Mouse (Mus musculus) stomach, embryonic 14.5 days (tissue): Measurements from ENCODE around the gene Fam189b. TPM values are rescaled to one million over a fixed set of nuclear protein-coding genes. Genes with fewer than 3 reads are reported as not detected.
A peak's percentile ranks its signal among the peaks of the same experiment; 100 is the strongest.

ENCODE experiments used
- ATAC-seq: fragments of 200-750 bp; cut with Nextera tagmentation; 2 replicates; pipeline ENCODE4 v1.8.0; 2017; ENCODE audit warnings: low read depth, moderate TSS enrichment; ENCODE audit not compliant: insufficient number of reproducible peaks, insufficient read depth, low FRiP score
- H3K27ac ChIP-seq: fragments of 300-500 bp; sonication (generic); 2 replicates; pipeline ENCODE4 v1.5.1; 2014; ENCODE audit warnings: mild to moderate bottlenecking, low read length, moderate library complexity, mixed read lengths
- H3K27me3 ChIP-seq: fragments of 300-500 bp; sonication (generic); 2 replicates; pipeline ENCODE4 v1.6.1; 2014; ENCODE audit warnings: low read length, control low read depth, mixed read lengths; ENCODE audit not compliant: control insufficient read depth, insufficient read depth
- H3K36me3 ChIP-seq: fragments of 300-500 bp; sonication (generic); 2 replicates; pipeline ENCODE4 v1.6.1; 2014; ENCODE audit warnings: mild to moderate bottlenecking, control low read depth, low read length, moderate library complexity, mixed read lengths; ENCODE audit not compliant: control insufficient read depth, insufficient read depth
- H3K4me1 ChIP-seq: fragments of 300-500 bp; sonication (generic); 2 replicates; pipeline ENCODE4 v1.6.1; 2014; ENCODE audit warnings: low read length, control low read depth, mixed read lengths; ENCODE audit not compliant: control insufficient read depth, insufficient read depth
- H3K4me2 ChIP-seq: fragments of 300-500 bp; sonication (generic); replicated peaks from 2 replicates; pipeline ENCODE4 v1.6.1; 2014; ENCODE audit warnings: low read depth, low read length, control low read depth
- H3K4me3 ChIP-seq: fragments of 300-500 bp; sonication (generic); 2 replicates; pipeline ENCODE4 v1.5.1; 2014; ENCODE audit warnings: low read depth, low read length, control low read depth
- H3K9ac ChIP-seq: fragments of 300-500 bp; sonication (generic); replicated peaks from 2 replicates; pipeline ENCODE4 v1.6.1; 2014; ENCODE audit warnings: low read depth, mild to moderate bottlenecking, control low read depth, low read length, moderate library complexity, mixed read lengths
- H3K9me3 ChIP-seq: fragments of 300-500 bp; sonication (generic); 2 replicates; pipeline ENCODE4 v1.6.1; 2016; ENCODE audit warnings: low read depth, low read length, control low read depth; ENCODE audit not compliant: control insufficient read depth
- WGBS: fragments of 180-500 bp; shearing (Covaris S2); extraction: QIAGEN DNeasy Blood & Tissue Kit; methylation state at CpG from one replicate; pipeline ENCODE4 v1.1.7; 2014; 5-methylcytosine and 5-hydroxymethylcytosine counted together
- polyA plus RNA-seq: library from polyadenylated mRNA; unstranded; fragments of >200 nt; fragmentation: Nextera tagmentation; extraction: Ambion mirVana; gene quantifications from 2 replicates; pipeline ENCODE4 v1.2.1, GENCODE M21; 2014

Fam189b gene
- polyA plus RNA-seq, 1 experiment from 2014 or later, result 28.3 TPM

DNA sequence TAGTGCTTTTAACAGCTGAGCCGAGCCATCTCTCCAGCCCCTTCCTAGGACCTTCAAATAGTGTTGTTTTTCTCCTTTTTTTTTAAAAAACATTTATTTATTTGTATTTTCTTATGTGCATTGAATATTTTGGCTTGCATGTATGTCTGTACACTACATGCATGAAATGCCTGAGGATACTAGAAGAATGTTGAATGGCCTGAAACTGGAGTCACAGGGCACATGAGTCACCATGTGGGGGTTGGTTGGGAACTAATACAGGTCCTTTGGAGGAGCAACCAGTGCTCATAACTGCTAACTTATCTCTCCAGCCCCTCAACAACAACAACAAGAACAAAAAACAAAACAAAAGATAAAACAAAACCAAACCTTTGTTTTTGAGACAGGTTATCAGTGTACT lies 19.8 kb upstream of the Fam189b start:
- H3K27me3 ChIP-seq, result no peaks in the 10 kb centered on the region
- no peak overlapping the region for H3K27ac ChIP-seq
- no peaks in the 10 kb centered on the region for H3K9me3 ChIP-seq
- H3K4me1 ChIP-seq, result peaks cover 26% of the 10 kb centered on the region
- H3K4me2 ChIP-seq, result no peak overlapping the region
- H3K9ac ChIP-seq, result no peak overlapping the region
- no peak overlapping the region for H3K4me3 ChIP-seq
- ATAC-seq, result no peak
- H3K36me3 ChIP-seq, result peaks cover 20% of the 10 kb centered on the region
- WGBS, result 76% methylated on average over 1 of the region's 1 CpGs

DNA sequence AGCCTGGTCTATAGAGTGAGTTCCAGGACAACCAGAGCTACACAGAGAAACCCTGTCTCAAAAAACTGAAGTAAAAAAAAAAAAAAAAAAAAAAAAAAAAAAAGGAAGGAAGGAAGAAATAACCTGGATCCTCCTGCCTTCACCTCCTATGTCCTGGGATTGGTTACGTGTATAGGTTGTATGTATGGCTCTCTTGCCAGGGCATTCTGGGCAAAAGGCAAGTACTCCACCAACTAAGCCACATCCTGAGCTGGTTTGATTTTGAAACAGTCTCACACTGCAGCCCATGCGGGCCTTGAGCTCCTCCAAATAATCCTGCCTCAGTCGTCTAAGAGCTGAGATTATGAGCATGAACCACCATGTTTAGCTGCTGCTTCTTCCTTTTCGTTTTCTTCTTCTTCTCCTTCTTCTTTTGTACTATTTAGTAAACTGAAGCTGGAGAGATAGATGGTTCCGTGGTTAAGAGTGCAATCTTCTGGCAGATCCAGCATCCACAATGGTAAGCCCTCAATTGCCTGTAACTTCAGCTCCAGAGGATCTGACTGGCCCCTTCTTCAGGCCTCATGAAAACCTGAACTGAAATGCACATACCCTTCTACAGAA lies 19.2 kb upstream of the Fam189b start:
- Histone ChIP-seq H3K4me3 (peak overlapping the region; percentile 77), H3K9me3 (no peaks in the 10 kb centered on the region), H3K4me2 (peak overlapping the region; percentile 56), H3K36me3 (peaks cover 26% of the 10 kb centered on the region), H3K9ac (no peak overlapping the region), H3K27ac (no peak overlapping the region), H3K27me3 (no peaks in the 10 kb centered on the region), H3K4me1 (peaks cover 24% of the 10 kb centered on the region)
- 69% methylated on average over 5 of the region's 5 CpGs for WGBS
- no peak for ATAC-seq

DNA sequence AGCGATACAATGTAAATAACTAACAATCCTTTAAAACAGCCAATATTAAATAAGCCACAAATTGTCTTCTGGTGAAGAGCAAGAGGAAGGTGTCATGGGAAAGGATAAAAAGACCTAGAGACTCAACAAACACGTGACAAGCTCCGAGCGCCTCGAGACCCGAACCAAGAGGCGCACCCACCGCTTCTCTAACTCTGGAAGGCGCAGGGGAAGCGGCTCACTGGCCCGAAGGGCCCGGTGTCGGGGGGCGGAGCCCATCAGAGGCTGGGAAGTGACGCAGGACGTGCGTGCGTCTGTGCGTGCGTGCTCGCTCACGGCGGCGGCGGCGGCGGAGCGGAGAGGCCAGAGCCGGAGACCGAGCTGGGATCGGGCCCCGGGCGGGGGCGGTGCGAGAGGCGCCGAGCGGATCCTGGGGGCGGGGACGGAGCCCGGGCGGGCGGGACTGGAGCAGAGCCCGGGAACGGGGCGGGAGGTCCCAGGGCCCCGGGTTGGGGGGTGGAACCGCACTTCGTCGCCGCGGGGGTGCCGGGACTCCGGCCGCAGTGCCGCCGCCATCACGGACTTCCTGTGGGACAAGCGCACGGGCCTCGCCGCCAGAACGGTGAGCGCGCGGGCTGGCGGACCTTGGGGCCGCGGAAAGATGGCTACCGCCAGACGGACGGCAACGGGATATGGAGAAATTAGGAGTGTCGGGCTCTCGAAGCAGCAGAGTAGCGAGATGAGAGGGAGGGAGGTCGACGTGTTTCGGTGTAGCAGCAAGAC lies 18.3 kb upstream of the Fam189b start, which contains the start of gene Clk2:
Clk2 (plus strand) TSS at position 290 of the 762 bp plus-strand sequence.
- peak within 1 kb of the TSS; percentile 74 for H3K4me2 ChIP-seq
- under 1% methylated on average over 70 of the region's 79 CpGs for WGBS
- peak within 1 kb of the TSS; percentile 95 for H3K27ac ChIP-seq
- H3K4me3 ChIP-seq, result peak within 1 kb of the TSS; percentile 77
- peaks cover 18% of the 10 kb centered on the region for H3K4me1 ChIP-seq
- peak; percentile 97 for ATAC-seq
- H3K27me3 ChIP-seq, result no peaks in the 10 kb centered on the region
- H3K9me3 ChIP-seq, result no peaks in the 10 kb centered on the region
- H3K9ac ChIP-seq, result peak within 1 kb of the TSS; percentile 86
- H3K36me3 ChIP-seq, result peaks cover 36% of the 10 kb centered on the region

DNA sequence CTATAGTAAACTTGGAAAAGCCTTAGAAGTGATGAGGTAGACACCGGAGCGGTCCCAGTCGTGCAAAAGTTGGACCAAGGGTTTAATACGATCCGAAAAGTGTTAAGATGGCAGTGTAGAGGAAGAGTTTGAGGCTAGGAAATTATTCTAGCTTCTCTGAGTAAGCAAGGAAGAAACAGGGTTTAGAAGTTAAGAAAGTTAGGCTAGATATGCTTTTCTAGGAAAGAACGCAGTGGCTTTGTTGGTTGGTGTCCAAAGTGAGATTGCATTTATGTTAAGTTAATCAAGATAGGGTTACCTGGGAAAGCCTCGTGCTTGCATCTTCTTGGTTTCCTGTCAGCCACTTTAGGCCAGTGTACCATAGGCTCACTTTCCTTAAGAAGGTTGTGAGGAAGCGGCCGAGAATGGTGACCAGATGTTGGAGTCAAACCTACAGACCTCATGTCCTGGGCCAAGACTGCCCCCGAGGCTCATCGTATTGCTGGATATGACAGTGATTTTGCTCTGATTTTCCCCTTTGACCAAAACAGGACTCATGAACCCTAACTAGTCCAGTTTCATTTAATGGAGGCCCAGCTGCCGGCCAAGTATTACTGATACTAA lies 17.6 kb upstream of the Fam189b start:
- Histone ChIP-seq H3K4me2 (peak overlapping the region; percentile 74), H3K9me3 (no peaks in the 10 kb centered on the region)
- WGBS, result 22% methylated on average over 12 of the region's 12 CpGs

DNA sequence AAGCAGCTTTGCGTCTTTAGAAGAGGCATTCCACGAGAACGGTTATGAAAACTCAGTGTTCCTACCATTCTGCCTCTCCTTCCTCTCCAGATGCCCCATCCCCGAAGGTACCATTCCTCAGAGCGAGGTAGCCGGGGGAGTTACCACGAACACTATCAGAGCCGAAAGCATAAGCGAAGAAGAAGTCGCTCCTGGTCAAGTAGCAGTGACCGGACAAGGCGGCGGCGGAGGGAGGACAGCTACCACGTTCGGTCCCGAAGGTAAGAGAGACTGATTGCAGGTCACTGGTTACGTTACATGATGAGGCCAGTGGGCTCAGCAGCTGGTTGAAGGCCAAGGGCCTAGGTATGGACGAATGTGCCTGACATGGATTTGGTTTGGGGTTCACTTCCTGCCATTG lies 16.0 kb upstream of the Fam189b start:
- Histone ChIP-seq H3K27me3 (no peaks in the 10 kb centered on the region), H3K9me3 (no peaks in the 10 kb centered on the region), H3K9ac (no peak overlapping the region), H3K4me2 (no peak overlapping the region), H3K27ac (no peak overlapping the region), H3K4me3 (no peak overlapping the region), H3K4me1 (peaks cover 18% of the 10 kb centered on the region), H3K36me3 (peaks cover 54% of the 10 kb centered on the region)
- ATAC-seq, result no peak
- 90% methylated on average over 19 of the region's 19 CpGs for WGBS

More for the DNA sequence above, 17.6 kb upstream of the Fam189b start:
- H3K9ac ChIP-seq, result peak overlapping the region; percentile 86
- peak overlapping the region; percentile 77 for H3K4me3 ChIP-seq
- peaks cover 18% of the 10 kb centered on the region for H3K4me1 ChIP-seq
- H3K36me3 ChIP-seq, result peaks cover 43% of the 10 kb centered on the region
- peak overlapping the region; percentile 95 for H3K27ac ChIP-seq
- H3K27me3 ChIP-seq, result no peaks in the 10 kb centered on the region
- no peak for ATAC-seq

DNA sequence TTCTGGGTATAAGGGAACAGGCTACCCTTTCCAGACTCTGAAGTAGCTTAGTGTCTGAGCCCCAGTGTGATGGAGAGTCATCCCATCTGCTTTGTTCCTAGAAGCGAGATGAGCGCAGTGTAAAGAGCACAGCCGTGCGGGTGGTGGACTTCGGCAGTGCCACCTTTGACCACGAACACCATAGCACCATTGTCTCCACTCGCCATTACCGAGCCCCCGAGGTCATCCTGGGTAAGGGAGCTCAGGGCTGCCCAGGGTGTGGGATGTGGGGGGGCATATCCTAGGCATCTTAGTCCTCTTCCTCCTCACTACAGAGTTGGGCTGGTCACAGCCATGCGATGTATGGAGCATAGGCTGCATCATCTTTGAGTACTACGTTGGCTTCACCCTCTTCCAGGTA lies 8.1 kb upstream of the Fam189b start:
- Histone ChIP-seq H3K4me2 (no peak overlapping the region), H3K27me3 (no peaks in the 10 kb centered on the region), H3K4me3 (no peak overlapping the region), H3K36me3 (peaks cover 70% of the 10 kb centered on the region), H3K9ac (no peak overlapping the region), H3K4me1 (peaks cover 6% of the 10 kb centered on the region; the same call in 1 of the 2 replicates), H3K9me3 (no peaks in the 10 kb centered on the region), H3K27ac (no peak overlapping the region)
- no peak for ATAC-seq
- 91% methylated on average over 11 of the region's 11 CpGs for WGBS

DNA sequence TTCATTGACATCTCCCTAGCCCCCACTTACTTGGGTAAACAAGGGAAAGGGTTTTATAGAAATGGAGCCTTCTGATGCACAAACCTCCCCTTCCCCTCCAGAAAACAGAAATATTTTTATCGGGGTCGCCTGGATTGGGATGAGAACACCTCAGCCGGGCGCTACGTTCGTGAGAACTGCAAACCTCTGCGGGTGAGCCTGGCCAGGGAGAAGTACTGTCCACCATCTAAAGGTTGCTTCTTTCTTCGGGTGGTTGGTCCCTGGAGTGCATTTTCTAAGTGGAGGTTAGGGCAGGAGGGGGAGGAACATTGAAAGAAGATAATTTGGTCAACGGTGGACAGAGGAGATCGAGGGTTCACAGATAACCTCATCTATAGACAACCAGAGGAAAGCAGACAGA lies 7.4 kb upstream of the Fam189b start:
- H3K27me3 ChIP-seq, result no peaks in the 10 kb centered on the region
- ATAC-seq, result no peak
- H3K27ac ChIP-seq, result no peak overlapping the region
- H3K9me3 ChIP-seq, result no peaks in the 10 kb centered on the region
- no peak overlapping the region for H3K9ac ChIP-seq
- WGBS, result 90% methylated on average over 10 of the region's 10 CpGs
- no peak overlapping the region for H3K4me2 ChIP-seq
- H3K4me3 ChIP-seq, result no peak overlapping the region
- peaks cover 6% of the 10 kb centered on the region; the same call in 1 of the 2 replicates for H3K4me1 ChIP-seq
- H3K36me3 ChIP-seq, result peaks cover 66% of the 10 kb centered on the region

DNA sequence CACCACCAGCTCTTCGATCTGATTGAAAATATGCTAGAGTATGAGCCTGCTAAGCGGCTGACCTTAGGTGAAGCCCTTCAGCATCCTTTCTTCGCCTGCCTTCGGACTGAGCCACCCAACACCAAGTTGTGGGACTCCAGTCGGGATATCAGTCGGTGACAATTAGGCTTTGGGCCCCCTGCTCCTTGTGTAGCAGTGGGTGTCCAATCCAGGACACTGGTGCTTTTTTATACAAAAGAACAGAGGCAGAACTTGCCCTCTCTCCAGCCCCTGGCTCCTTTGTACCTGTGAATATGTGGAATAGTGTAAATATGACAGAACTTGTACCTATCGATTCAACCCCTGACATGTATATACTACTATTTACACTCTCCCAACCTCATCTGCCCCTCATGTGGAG lies 6.5 kb upstream of the Fam189b start:
- Histone ChIP-seq H3K27ac (no peak overlapping the region), H3K9ac (no peak overlapping the region), H3K4me3 (no peak overlapping the region), H3K4me1 (peaks cover 6% of the 10 kb centered on the region; the same call in 1 of the 2 replicates), H3K27me3 (no peaks in the 10 kb centered on the region), H3K4me2 (no peak overlapping the region), H3K9me3 (no peaks in the 10 kb centered on the region), H3K36me3 (peaks cover 65% of the 10 kb centered on the region)
- no peak for ATAC-seq
- 81% methylated on average over 7 of the region's 7 CpGs for WGBS
